Mouse (Mus musculus) erythroblast, embryonic 14.5 days (primary cell): ENCODE measurements around the gene Idh3a. TPM values are rescaled to one million over a fixed set of nuclear protein-coding genes. Genes with fewer than 3 reads are reported as not detected.

Experiments used
- H3K27me3 ChIP-seq: 2 replicates; pipeline ENCODE4 v1.6.1; 2012; ENCODE audit warnings: inconsistent platforms; ENCODE audit not compliant: control insufficient read depth
- H3K36me3 ChIP-seq: 2 replicates; pipeline ENCODE4 v1.6.1; 2012; ENCODE audit warnings: mild to moderate bottlenecking, inconsistent platforms; ENCODE audit not compliant: control insufficient read depth
- H3K4me1 ChIP-seq: 2 replicates; pipeline ENCODE4 v1.6.1; 2012; ENCODE audit warnings: inconsistent platforms; ENCODE audit not compliant: control insufficient read depth
- H3K4me3 ChIP-seq: replicated peaks from 2 replicates; pipeline ENCODE3; 2012; ENCODE audit warnings: moderate library complexity, mild to moderate bottlenecking, inconsistent platforms
- H3K9me3 ChIP-seq: 2 replicates; pipeline ENCODE4 v1.6.1; 2012; ENCODE audit warnings: low read length, inconsistent platforms, mixed read lengths; ENCODE audit not compliant: control insufficient read depth
- GATA1 ChIP-seq: IDR thresholded peaks from 2 replicates; pipeline ENCODE4 v1.6.1; 2012; ENCODE audit warnings: low read length, inconsistent platforms, mixed read lengths
- TAL1 ChIP-seq: IDR thresholded peaks from 3 replicates; pipeline ENCODE4 v1.6.1; 2012; ENCODE audit warnings: low read length, inconsistent platforms, mixed read lengths
- polyA plus RNA-seq: library from polyadenylated mRNA; stranded (reverse); fragments of >175 nt; gene quantifications from 2 replicates; pipeline ENCODE4 v1.2.3, GENCODE M21; 2012

The Idh3a gene
- polyA plus RNA-seq, 1 experiment, result 1.1 TPM

GRCm38 (mm10) chr9:54604886-54605285 lies 18.8 kb downstream of the Idh3a start:
- no peak overlapping the region for H3K4me3 ChIP-seq
- no peaks in the 10 kb centered on the region for H3K9me3 ChIP-seq
- TF ChIP-seq GATA1 (no peak), TAL1 (no peak)
- H3K4me1 ChIP-seq, result no peaks in the 10 kb centered on the region
- no peaks in the 10 kb centered on the region for H3K27me3 ChIP-seq
- H3K36me3 ChIP-seq, result peaks cover 48% of the 10 kb centered on the region

- TF ChIP-seq GATA1, result no peak
- no peak for TF ChIP-seq TAL1
- no peaks in the 10 kb centered on the region for H3K9me3 ChIP-seq
- H3K27me3 ChIP-seq, result no peaks in the 10 kb centered on the region
- H3K4me1 ChIP-seq, result peaks cover 6% of the 10 kb centered on the region
- H3K4me3 ChIP-seq, result no peak overlapping the region
- H3K36me3 ChIP-seq, result no peaks in the 10 kb centered on the region
Measured at GRCm38 (mm10) chr9:54612781-54613191, 26.7 kb downstream of the Idh3a start.

- Histone ChIP-seq H3K27me3 (no peaks in the 10 kb centered on the region), H3K9me3 (no peaks in the 10 kb centered on the region), H3K4me3 (no peak overlapping the region), H3K36me3 (no peaks in the 10 kb centered on the region), H3K4me1 (peaks cover 6% of the 10 kb centered on the region)
- TF ChIP-seq GATA1 (no peak), TAL1 (no peak)
Measured at GRCm38 (mm10) chr9:54614182-54614850, 28.2 kb downstream of the Idh3a start.

GRCm38 (mm10) chr9:54627240-54627639 lies 41.1 kb downstream of the Idh3a start:
- H3K36me3 ChIP-seq, result no peaks in the 10 kb centered on the region
- peaks cover 8% of the 10 kb centered on the region for H3K4me1 ChIP-seq
- TF ChIP-seq TAL1 (no peak), GATA1 (no peak)
- no peaks in the 10 kb centered on the region for H3K27me3 ChIP-seq
- H3K9me3 ChIP-seq, result no peaks in the 10 kb centered on the region
- no peak overlapping the region for H3K4me3 ChIP-seq

DNA sequence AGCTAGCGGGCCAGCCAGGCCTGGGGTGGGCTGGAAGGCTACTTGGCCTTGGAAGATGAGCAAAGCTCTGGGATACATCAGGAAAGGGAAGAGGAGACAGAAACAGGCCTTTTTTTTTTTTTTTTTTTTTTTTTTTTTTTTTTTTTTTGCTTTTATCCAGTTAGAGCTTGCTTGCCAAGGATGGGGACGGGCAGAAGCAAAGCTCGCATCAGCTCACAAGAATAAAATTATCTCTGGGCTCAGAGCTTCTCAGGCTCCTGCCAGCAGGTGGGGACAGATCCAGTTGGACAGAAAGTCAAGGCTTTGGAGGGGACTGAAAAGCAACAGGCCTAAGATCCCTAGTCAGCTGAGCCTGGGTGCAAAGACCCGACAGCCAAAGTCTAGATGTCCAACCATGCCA lies 42.6 kb downstream of the Idh3a start:
- TF ChIP-seq GATA1, result no peak
- TF ChIP-seq TAL1, result no peak
- H3K36me3 ChIP-seq, result no peaks in the 10 kb centered on the region
- no peak overlapping the region for H3K4me3 ChIP-seq
- H3K4me1 ChIP-seq, result peaks cover 8% of the 10 kb centered on the region
- no peaks in the 10 kb centered on the region for H3K27me3 ChIP-seq
- no peaks in the 10 kb centered on the region for H3K9me3 ChIP-seq

DNA sequence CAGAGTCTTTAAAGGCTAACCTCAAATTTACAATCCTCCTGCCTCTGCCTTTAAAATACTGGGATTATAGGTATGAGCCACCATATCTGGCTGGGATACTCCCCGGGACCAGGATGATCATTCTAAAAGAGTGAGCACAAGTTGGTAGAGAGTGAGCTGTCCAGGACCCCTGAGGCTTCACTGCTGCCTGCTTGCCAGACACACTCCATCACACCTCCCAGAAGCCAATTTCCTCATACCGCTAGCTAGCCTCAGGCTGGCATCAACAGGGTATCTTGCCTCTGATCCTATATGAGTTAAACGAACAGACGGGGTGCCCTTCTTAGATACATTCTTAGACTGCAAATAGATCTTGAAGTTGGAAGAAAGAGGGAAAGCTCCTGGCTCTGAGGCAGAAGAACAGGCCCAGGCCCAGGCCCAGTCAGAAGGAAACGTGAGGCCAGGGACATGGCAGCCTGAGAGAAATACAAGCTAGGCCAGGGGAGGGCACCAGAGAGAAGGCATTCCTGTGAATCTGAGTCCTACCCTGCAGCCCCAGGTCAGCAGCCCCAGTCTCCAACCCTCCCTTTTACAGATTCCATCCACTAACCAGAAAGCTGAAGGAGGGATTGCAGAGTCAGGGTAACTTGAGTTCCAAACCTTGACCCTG lies 43.6 kb downstream of the Idh3a start:
- Histone ChIP-seq H3K4me3 (no peak overlapping the region), H3K9me3 (no peaks in the 10 kb centered on the region), H3K27me3 (no peaks in the 10 kb centered on the region), H3K36me3 (no peaks in the 10 kb centered on the region), H3K4me1 (peaks cover 8% of the 10 kb centered on the region)
- no peak for TF ChIP-seq TAL1

GRCm38 (mm10) chr9:54630905-54631304 lies 44.8 kb downstream of the Idh3a start:
- TF ChIP-seq GATA1 (no peak), TAL1 (no peak)
- H3K36me3 ChIP-seq, result no peaks in the 10 kb centered on the region
- peaks cover 8% of the 10 kb centered on the region for H3K4me1 ChIP-seq
- H3K4me3 ChIP-seq, result no peak overlapping the region
- no peaks in the 10 kb centered on the region for H3K9me3 ChIP-seq
- no peaks in the 10 kb centered on the region for H3K27me3 ChIP-seq

DNA sequence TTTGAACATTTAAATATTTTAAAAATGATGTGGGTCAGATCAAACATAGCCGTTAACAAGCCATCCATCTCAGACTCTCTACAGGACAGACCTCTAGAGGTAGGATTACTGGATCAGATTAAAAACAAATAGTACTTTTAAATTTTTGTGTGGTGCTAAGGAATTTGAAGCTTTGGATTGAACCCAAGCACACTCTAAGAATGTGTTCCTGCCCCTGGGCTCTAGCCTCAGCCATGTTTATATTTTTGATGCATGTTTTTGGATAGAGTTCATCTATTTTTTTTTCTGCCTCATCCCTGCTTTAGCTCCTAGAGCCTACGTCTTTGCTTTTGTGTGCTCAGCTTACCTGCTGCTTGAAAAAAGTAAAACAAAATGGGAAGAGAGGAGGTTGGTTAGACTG lies 47.3 kb downstream of the Idh3a start:
- peaks cover 8% of the 10 kb centered on the region for H3K4me1 ChIP-seq
- no peaks in the 10 kb centered on the region for H3K9me3 ChIP-seq
- no peaks in the 10 kb centered on the region for H3K27me3 ChIP-seq
- H3K4me3 ChIP-seq, result no peak overlapping the region
- no peaks in the 10 kb centered on the region for H3K36me3 ChIP-seq
- no peak for TF ChIP-seq TAL1
- TF ChIP-seq GATA1, result no peak

DNA sequence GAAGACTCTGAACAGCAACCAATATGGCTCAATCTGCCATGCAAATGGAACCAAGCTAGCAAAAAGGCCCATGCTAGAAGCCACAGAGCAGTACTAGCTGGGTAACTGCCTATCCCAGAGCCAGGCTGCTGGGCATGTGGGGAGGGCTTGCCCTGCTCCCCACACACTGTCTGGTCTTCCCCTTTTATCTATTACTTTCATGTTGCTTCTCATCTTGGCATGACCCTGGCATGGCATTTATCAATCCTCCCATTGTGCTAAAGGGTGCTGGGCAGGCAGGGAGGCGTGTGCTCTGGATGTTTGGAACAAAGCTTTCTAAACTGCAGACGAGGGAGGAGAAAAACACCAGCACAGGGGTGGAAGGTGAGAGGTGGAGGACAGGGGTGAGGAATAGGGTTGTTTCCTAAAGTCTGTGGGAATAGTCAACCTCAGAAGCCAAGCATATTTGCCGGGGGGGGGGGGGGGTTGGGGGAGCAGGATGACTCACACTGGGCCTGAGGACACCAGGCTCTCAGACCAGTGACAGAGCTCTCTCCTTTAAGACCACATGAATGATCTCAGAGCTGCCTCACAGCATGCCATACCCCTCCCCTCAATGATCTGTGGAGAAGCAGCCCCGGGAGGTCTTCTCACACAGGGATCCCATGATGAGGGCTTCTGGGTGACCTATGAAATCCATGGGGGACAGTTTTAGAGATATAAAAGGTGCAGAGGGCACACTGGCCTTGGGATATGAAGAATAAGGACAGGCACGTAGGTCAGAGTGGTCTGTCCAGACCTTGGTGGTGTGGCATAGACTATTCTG lies 51.6 kb downstream of the Idh3a start:
- H3K36me3 ChIP-seq, result no peaks in the 10 kb centered on the region
- H3K4me3 ChIP-seq, result no peak overlapping the region
- no peaks in the 10 kb centered on the region for H3K9me3 ChIP-seq
- TF ChIP-seq GATA1, result no peak
- TF ChIP-seq TAL1, result no peak
- no peaks in the 10 kb centered on the region; the same call in 1 of the 2 replicates for H3K27me3 ChIP-seq
- H3K4me1 ChIP-seq, result peaks cover 6% of the 10 kb centered on the region
